Mouse (Mus musculus) heart, adult 18-20 months (tissue): ENCODE results near the gene Scfd2. TPM values are rescaled to one million over a fixed set of nuclear protein-coding genes. Genes with fewer than 3 reads are reported as not detected.

ENCODE experiments used
- DNase-seq, 2 experiments: peaks; one replicate each; pipeline ENCODE4 v3.0.0; 2021 to 2022; ENCODE audit warnings: mixed read lengths in 1 of 2
- total RNA-seq, 2 experiments: library from RNA; stranded (reverse); gene quantifications; 2 replicates each; pipeline ENCODE4 v1.2.3; 2021

The Scfd2 gene
- total RNA-seq, 2 experiments from 2014 or later: 11.7 to 13.8 TPM

DNA sequence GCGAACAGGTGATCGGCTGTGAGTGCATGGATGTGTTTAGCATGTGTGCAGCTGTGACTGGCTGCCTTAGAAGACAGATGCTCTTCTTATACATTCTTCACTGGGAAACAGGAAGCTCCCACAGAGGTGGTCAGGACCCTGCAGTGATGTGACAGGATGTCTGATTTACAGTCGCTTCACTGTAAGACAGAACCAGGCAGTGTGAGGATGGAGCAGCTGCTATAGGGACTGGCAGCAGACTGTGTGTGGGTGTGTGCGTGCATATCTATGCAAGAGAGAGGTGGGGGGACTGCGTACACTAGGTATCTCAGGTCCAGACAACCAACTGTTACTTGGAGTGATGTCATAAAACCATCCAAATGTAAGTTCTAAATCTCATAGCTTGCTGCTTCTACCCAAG is 254.3 kb downstream of the Scfd2 start:
- DNase-seq: no peak

GRCm38 (mm10) chr5:74273313-74273712 is 258.2 kb downstream of the Scfd2 start:
- no peak for DNase-seq

DNA sequence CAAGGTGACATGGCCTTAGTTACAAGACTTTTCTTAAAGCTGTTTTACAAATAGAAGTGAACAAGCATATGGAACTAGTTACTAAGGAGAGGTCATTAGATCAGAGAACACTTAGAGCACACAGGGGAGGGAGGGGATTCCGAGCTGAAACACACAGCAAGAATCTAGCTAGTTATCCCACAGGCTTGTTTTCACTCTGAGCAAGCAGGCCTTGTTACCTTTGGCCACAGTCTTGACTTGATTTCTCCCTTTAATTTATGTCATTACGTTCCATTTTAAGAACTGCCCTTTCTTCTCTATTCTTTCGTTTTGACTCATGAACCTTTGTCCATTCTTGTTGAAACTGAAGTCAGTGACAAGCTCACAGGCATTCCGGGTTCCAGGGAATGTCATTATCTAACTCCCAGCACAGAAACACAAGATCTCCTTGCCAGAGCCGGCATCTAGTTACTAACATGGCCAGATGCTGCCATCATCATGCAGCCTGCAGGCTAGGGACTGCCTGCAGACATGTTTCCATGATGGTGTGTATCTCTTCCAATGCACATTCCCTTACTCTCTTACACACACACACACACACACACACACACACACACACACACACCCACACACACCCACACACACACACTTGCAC is 263.7 kb downstream of the Scfd2 start:
- DNase-seq: no peak

DNA sequence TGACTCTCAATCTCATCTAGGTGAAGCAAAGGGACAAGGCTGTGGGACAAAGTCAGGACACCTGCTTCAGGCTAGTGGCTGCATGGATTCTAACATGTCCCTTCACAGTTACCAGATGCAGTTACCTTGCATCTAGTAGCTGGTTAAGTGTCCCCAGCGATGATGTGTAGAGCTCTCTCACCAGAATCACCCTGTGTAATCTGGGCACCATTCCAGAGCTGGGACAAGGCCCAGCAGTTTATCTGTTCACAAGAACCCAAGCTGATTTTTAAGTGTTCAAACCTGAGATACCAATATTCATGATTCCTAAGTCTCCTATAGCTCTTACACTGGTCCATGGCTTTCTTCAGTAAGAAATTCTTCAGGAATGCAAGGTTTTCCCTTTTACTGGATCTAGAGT is 264.4 kb downstream of the Scfd2 start:
- DNase-seq: no peak

DNA sequence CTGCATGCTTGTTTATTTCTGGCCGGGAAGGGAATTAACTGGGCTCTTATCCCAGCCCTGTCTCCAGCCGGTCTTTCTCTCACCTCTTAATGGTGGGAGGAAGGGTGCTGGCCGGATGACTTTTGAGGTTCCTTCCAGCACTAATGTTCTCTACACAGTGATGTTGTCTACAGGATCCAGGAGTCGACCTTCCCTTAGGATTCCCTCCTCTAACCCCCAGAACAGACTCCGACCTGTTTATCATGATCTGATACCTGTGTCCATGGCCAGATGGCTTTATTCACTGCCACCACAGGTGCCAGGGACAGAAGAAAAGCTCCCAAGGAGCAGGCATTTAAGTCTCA is 265.1 kb downstream of the Scfd2 start:
- DNase-seq: peak; percentile 25 to 30

DNA sequence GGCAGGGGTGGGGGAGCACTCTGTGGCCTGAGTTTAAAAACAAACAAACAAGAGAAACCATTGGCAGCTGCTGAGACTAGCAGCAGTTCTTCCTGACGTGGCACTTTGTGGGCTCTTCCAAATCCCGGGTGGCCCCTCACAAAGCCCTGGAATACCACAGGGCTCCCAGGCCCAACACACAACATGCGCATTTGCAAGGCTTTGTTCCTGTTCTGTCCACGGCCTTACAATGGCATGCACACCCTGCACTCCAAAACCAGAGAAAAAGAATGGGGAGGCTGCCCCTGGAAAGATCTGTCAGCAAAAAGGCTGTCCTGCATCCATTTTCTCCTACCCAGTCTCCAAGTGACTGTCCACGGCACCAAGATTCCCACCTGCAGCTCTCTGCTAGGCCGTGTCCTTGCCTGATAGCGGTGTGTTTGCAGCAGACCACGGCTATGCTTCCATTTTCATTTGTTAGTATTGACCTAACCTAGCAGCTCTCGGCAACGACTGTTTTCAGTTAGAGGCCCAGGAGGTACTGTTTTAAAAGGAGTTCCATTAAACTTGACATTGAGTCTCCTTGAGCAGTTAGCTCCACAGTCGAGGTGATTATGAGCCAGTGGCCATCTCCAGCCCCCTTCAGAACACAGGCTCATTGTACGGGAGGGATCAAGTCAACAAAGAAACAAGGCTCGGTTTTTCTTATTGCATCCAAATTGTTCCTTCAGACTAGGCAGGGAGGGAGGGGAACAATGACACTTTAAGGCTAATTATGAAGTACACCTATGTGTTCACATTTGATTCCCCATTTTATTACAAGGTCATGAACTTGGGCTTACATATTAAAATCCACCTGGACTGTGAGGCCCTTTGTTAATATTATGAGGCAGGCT is 265.7 kb downstream of the Scfd2 start:
- DNase-seq: peak in 1 of 2 experiments; percentile 16

- DNase-seq: no peak
Observed at GRCm38 (mm10) chr5:74265151-74265550, 266.4 kb downstream of the Scfd2 start.

DNA sequence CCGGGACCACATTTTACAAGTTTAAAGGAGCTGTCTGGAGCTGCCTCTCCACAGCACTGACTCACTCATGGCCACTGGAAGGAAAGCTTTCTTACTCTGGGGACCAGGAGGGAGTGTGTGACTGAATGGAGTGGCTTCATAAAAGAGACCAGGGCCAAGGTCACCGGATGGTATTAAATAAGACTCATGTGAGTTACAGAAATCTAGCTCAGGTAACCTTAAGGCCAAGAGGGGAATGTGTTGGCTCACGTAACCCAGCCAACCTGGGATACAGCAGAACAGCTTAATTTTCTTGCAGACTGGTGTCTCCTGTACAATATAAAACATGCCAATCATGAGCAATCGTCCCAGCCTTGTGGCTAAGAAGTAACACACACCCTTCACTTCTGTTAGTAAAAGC is 267.0 kb downstream of the Scfd2 start:
- no peak for DNase-seq

GRCm38 (mm10) chr5:74261016-74261415 is 270.5 kb downstream of the Scfd2 start:
- DNase-seq: no peak

DNA sequence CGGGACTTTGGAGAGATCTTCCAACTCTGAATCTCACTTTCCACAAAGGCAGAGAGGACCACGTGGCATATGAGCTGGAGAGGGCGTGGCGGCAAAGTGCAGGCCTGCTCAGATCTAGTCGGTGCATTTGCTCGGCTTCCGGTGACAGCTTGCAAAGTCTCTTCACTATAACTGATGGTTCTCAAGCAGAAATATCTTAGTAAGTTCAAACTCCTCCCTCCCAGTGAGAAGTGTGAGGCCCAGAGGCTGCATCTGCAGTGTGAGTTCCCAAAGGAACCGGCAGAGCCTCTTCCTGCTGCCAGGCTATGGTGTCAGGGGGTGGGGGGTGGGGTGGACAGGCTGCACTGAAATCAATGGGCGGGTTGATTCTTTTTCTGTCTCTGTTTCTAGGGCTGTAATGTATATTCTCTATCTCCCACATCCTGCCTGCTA is 271.2 kb downstream of the Scfd2 start:
- DNase-seq: peak; percentile 31

GRCm38 (mm10) chr5:74256705-74257104 is 274.9 kb downstream of the Scfd2 start:
- peak in 1 of 2 experiments; percentile 52 for DNase-seq

DNA sequence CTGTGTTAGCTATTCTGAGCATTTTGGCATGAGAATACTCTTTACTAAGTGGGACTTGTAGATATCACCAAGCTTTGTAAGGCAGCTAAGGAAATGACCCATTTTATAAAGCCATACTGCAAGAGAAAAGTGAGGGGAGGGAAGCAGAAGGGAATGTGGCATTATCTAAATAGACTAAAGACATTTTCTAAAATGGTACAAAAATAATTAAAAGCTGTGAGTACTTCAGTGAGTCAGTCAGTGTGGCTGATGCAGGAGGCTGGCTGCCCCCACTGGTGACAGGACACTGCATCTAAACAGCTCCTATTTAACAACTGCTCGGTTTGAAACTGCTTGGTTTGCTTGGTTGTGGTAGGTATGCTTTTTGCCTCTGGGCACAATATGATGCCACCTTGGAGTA is 276.6 kb downstream of the Scfd2 start:
- no peak for DNase-seq

GRCm38 (mm10) chr5:74253724-74254328 is 277.7 kb downstream of the Scfd2 start:
- peak in 1 of 2 experiments; percentile 16 for DNase-seq

GRCm38 (mm10) chr5:74252672-74253286 is 278.8 kb downstream of the Scfd2 start:
- DNase-seq: no peak

- no peak for DNase-seq
Observed at GRCm38 (mm10) chr5:74250947-74251346, 280.6 kb downstream of the Scfd2 start.

DNA sequence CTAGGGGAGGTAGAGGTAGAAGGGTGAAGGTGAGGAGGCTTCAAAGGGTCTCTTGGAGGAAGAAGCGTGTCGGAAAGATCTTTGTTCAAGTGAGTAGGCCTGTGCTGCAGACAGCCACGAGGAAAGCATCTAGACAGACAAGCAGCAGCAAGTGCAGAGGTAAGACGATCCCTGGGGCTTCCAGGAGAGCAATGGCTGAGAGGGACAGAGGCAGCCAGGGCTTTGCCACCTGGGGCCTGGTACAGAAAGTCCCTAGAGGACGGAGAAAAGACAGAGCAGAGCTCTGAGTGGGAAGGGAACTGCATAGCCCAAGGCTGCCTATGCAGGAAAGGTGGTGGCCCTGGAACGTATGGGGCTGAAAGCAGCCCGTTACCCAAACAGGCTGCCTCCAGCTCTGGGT is 281.3 kb downstream of the Scfd2 start:
- no peak for DNase-seq

- no peak for DNase-seq
Observed at GRCm38 (mm10) chr5:74249794-74250193, 281.8 kb downstream of the Scfd2 start.

- DNase-seq: no peak
Observed at GRCm38 (mm10) chr5:74246971-74247370, 284.6 kb downstream of the Scfd2 start.

GRCm38 (mm10) chr5:74246453-74246852 is 285.1 kb downstream of the Scfd2 start:
- DNase-seq: no peak

GRCm38 (mm10) chr5:74245641-74246145 is 285.9 kb downstream of the Scfd2 start:
- DNase-seq: peak; percentile 31 to 57

DNA sequence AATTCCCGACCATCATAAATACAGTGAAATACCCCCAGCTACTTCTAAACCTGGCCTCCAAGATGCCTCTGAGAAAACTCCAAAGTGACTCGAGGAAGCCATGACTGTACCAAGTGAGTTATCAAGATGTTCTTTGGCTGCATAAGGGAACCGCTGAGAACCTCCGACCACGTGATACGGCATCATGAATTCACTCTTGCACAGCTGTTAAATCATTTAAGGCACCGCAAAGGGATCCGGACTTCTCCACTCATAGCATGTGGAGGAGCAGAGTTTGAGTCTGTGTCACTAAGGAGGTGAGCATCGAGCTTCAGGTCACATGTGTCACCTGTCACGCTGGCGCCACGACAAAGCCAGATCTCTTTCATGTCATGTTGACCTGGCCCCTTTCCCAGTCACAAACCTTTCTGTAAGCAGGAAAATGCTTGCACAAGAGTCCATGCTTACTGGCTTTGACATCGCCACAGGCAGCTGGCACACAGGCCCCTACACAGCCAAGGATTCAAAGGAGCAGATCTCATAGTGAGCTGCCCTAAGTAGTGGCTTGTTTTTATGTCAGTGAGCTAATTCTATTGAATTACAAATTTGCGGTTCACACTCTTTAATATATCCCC is 287.0 kb downstream of the Scfd2 start:
- no peak for DNase-seq

GRCm38 (mm10) chr5:74242654-74243053 is 288.9 kb downstream of the Scfd2 start:
- no peak for DNase-seq
